Mouse (Mus musculus) small intestine, adult 2 months (tissue): Measurements from ENCODE around the gene Ccm2l.

ENCODE experiments used
- CTCF ChIP-seq: fragments of 200-500 bp; IDR thresholded peaks from 2 replicates; pipeline ENCODE4 v1.5.1; 2012; ENCODE audit warnings: low read depth, mild to moderate bottlenecking, control low read depth, inconsistent platforms, low read length, moderate library complexity, mixed read lengths; ENCODE audit not compliant: insufficient replicate concordance, insufficient read length; ENCODE audit errors: extremely low read depth
- POLR2A ChIP-seq: fragments of 200-500 bp; IDR thresholded peaks from 2 replicates; pipeline ENCODE4 v1.6.1; 2012; ENCODE audit warnings: low read depth, mild to moderate bottlenecking, control low read depth, inconsistent platforms, low read length, moderate library complexity

DNA sequence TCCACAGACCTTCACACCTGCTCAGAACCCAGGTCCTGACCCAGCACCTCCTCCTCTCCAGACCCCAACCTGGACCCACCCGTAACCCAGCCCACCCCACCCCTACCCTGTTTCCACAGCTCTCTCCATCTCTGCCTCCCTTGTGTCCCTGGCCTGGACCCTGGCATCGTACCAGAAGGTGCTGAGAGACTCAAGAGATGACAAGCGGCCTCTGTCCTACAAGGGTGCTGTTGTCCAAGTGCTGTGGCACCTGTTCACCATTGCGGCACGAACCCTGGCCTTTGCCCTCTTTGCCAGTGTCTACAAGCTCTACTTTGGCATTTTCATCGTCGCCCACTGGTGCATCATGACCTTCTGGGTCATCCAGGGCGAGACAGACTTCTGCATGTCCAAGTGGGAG lies 11.9 kb upstream of the Ccm2l start:
- TF ChIP-seq CTCF (no peak), POLR2A (no peak)
